Mouse (Mus musculus) stomach, postnatal 0 days (tissue): ENCODE results near the gene Tmem121.

Source experiments
- CTCF ChIP-seq: IDR thresholded peaks from 2 replicates; pipeline ENCODE4 v1.5.1; 2016; ENCODE audit warnings: antibody characterized with exemption, low read depth, mild to moderate bottlenecking, moderate library complexity
- EP300 ChIP-seq: optimal IDR thresholded peaks from 2 replicates; pipeline ENCODE3; 2016; ENCODE audit warnings: antibody characterized with exemption

- TF ChIP-seq CTCF: no peak
- TF ChIP-seq EP300: no peak
These were observed 28.7 kb upstream of the Tmem121 start for GRCm38 (mm10) chr12:113157002-113157401.
